In genomic region chr5:17879924-17880323, GRCm38 (mm10) we compare ENCODE assay signal across 27 mouse cellular contexts. TPM values are rescaled to one million over a fixed set of nuclear protein-coding genes. Genes with fewer than 3 reads are reported as not detected.
DNase-seq lines count a peak whose midpoint lies in the region; ATAC-seq lines count a peak whose summit lies in the region.
"Had no signal": no experiment of that assay in that cellular context is flagged by ENCODE, and none has a peak within 500 bp of the region (broad histone marks: within the 10 kb centered on the region; RNA-seq: fewer than 3 reads in every experiment).

No protein-coding gene starts in this region.

- no peak overlapping the region for H3K4me3 ChIP-seq in heart, embryonic 16.5 days (ENCODE audit: low read length)
- no peak overlapping the region for H3K4me3 ChIP-seq in macrophage (ENCODE audit: inconsistent target)
- H3K4me3 ChIP-seq in hindbrain, embryonic 13.5 days = no peak overlapping the region
- H3K4me3 ChIP-seq: embryonic facial prominence, embryonic 12.5 days; erythroblast, embryonic 14.5 days; forebrain, embryonic 12.5 days; layer of hippocampus, adult 2 months; limb, embryonic 13.5 days; liver, embryonic 13.5 days; neural tube, embryonic 15.5 days had no signal

- 81% methylated on average over 1 of the region's 1 CpGs for WGBS in heart, embryonic 16.5 days
- WGBS in macrophage (ENCODE audit: missing documents) = no CpG with 5 or more reads among the region's 1 CpGs
- 82% methylated on average over 1 of the region's 1 CpGs for WGBS in hindbrain, embryonic 13.5 days

- intact Hi-C loops in heart, postnatal 25 days (cut with DNase I) = loop anchor here (5.0 kb wide), 2 partner anchors 43 to 102 kb away; no protein-coding TSS in a partner anchor

- H3K27me3 ChIP-seq in heart, embryonic 16.5 days (ENCODE audit: control insufficient read depth, insufficient read depth, low read length) = no peaks in the 10 kb centered on the region
- no peaks in the 10 kb centered on the region for H3K27me3 ChIP-seq in hindbrain, embryonic 13.5 days
- H3K27me3 ChIP-seq: embryonic facial prominence, embryonic 12.5 days; forebrain, embryonic 12.5 days; limb, embryonic 13.5 days; liver, embryonic 13.5 days; neural tube, embryonic 15.5 days had no signal

- peaks cover 14% of the 10 kb centered on the region for H3K4me1 ChIP-seq in heart, embryonic 16.5 days (ENCODE audit: control insufficient read depth, insufficient read depth, low read length)
- no peaks in the 10 kb centered on the region for H3K4me1 ChIP-seq in hindbrain, embryonic 13.5 days (replicated peaks)
- H3K4me1 ChIP-seq: embryonic facial prominence, embryonic 12.5 days; forebrain, embryonic 12.5 days; limb, embryonic 13.5 days; neural tube, embryonic 15.5 days had no signal

- H3K9ac ChIP-seq in heart, embryonic 16.5 days (ENCODE audit: low read length) = no peak overlapping the region
- no peak overlapping the region for H3K9ac ChIP-seq in hindbrain, embryonic 13.5 days
- H3K9ac ChIP-seq: embryonic facial prominence, embryonic 12.5 days; forebrain, embryonic 12.5 days; limb, embryonic 13.5 days; liver, embryonic 13.5 days; lung, embryonic 14.5 days; neural tube, embryonic 15.5 days had no signal

- H3K27ac ChIP-seq in heart, embryonic 16.5 days (ENCODE audit: low read length) = peak overlapping the region; percentile 77
- H3K27ac ChIP-seq in macrophage = peak overlapping the region; percentile 79
- H3K27ac ChIP-seq in hindbrain, embryonic 13.5 days = no peak overlapping the region
- H3K27ac ChIP-seq: embryonic facial prominence, embryonic 12.5 days; forebrain, embryonic 12.5 days; layer of hippocampus, adult 2 months; limb, embryonic 13.5 days; liver, embryonic 13.5 days; neural tube, embryonic 15.5 days had no signal

- H3K36me3 ChIP-seq in heart, embryonic 16.5 days (ENCODE audit: control insufficient read depth, insufficient read depth) = no peaks in the 10 kb centered on the region
- H3K36me3 ChIP-seq in macrophage (ENCODE audit: inconsistent target) = no peaks in the 10 kb centered on the region
- H3K36me3 ChIP-seq in hindbrain, embryonic 13.5 days = no peaks in the 10 kb centered on the region
- H3K36me3 ChIP-seq: embryonic facial prominence, embryonic 12.5 days; forebrain, embryonic 12.5 days; limb, embryonic 13.5 days; liver, embryonic 13.5 days; neural tube, embryonic 15.5 days had no signal

- no peak for ATAC-seq in heart, embryonic 16.5 days (replicated peaks; ENCODE audit: extremely low read depth, insufficient read depth, low FRiP score)
- no peak for ATAC-seq in hindbrain, embryonic 13.5 days (ENCODE audit: low FRiP score)

- H3K9me3 ChIP-seq in heart, embryonic 16.5 days (replicated peaks; ENCODE audit: control insufficient read depth, low read length) = no peaks in the 10 kb centered on the region
- H3K9me3 ChIP-seq in hindbrain, embryonic 13.5 days = no peaks in the 10 kb centered on the region
- H3K9me3 ChIP-seq: embryonic facial prominence, embryonic 12.5 days; forebrain, embryonic 12.5 days; limb, embryonic 13.5 days; liver, embryonic 13.5 days; neural tube, embryonic 15.5 days had no signal

- no peak overlapping the region for H3K4me2 ChIP-seq in heart, embryonic 16.5 days (ENCODE audit: low read depth, low read length)
- no peak overlapping the region for H3K4me2 ChIP-seq in hindbrain, embryonic 13.5 days
- H3K4me2 ChIP-seq: embryonic facial prominence, embryonic 12.5 days; forebrain, embryonic 12.5 days; heart, embryonic 11.5 days; limb, embryonic 13.5 days; liver, embryonic 13.5 days; lung, embryonic 14.5 days; midbrain, embryonic 11.5 days; neural tube, embryonic 15.5 days had no signal

- H3K79me2 ChIP-seq in macrophage (ENCODE audit: inconsistent target) = no peaks in the 10 kb centered on the region

- DNase-seq in heart, postnatal 25 days (ENCODE audit: low spot score) = no peak
- DNase-seq in 416B (ENCODE audit: low read depth) = peak; percentile 30
- peak; percentile 7 for DNase-seq in Muller cell, postnatal 12 days (ENCODE audit: inconsistent ontology term)
- no peak for DNase-seq in thymus, postnatal 10 days (ENCODE audit: low spot score in 2 of 2)
- no peak for DNase-seq in spleen, postnatal 10 days (ENCODE audit: low spot score in 2 of 2)
- DNase-seq: adrenal gland, postnatal 36 days; cerebellum, adult 11-12 months; cerebellum, postnatal 10 days; kidney, adult 8-10 months; kidney, postnatal 10 days; layer of hippocampus, postnatal 36 days; liver, embryonic 13.5 days; lung, embryonic 14.5 days; lung, postnatal 4 days; right cerebral cortex, adult 18-20 months; thymus, postnatal 14 days had no signal

RNA-seq across cellular contexts. Expression of gene Cd36, which starts 8.7 kb away (rescaled TPM):
- polyA plus RNA-seq in heart, embryonic 16.5 days (2015; fragmentation: Nextera tagmentation; extraction: Ambion mirVana) = 202 and 223 TPM in 2 replicates
- total RNA-seq in heart, postnatal 25 days (2021) = 1,000 to 10,000 TPM; 1,501 to 1,670 TPM
- total RNA-seq in macrophage (2018; cell fraction: chromatin; rRNA removed) = 100 to 1,000 TPM in 8 of 26 experiments, 10 to 100 TPM in 17, 1 to 10 TPM in 1; 9.6 to 358 (median 52.5) TPM
- 100 to 1,000 TPM in 25 of 26 experiments, 10 to 100 TPM in 1; 65.8 to 754 (median 283) TPM for total RNA-seq in macrophage (2018; cell fraction: cytosol; rRNA removed)
- total RNA-seq in macrophage (2018; cell fraction: nucleus; rRNA removed) = 1,000 to 10,000 TPM in 1 of 26 experiments, 100 to 1,000 TPM in 15, 10 to 100 TPM in 10; 47.4 to 1,012 (median 148) TPM
- 128 to 1,439 TPM (median 932 TPM) in 3 replicates for polyA plus RNA-seq in macrophage (2018)
- 5.2 and 5.3 TPM in 2 replicates for polyA plus RNA-seq in hindbrain, embryonic 13.5 days (2015; fragmentation: Nextera tagmentation; extraction: Ambion mirVana)

Comparison
In these comparisons a context has a peak if more than half of its experiments do, and no peak if none do; other contexts are left out.
1. DNase-seq: peak in 416B (single experiment) and Muller cell, postnatal 12 days (single experiment); none in heart, postnatal 25 days (single experiment), thymus, postnatal 10 days (0 of 2) and spleen, postnatal 10 days (0 of 2).
2. RNA of gene Cd36, which starts 8.7 kb away (polyA plus RNA-seq): 128 to 1,439 TPM in macrophage and 202 to 223 TPM in heart, embryonic 16.5 days; 5.2 to 5.3 TPM in hindbrain, embryonic 13.5 days; every median in the first group is over 10 times any median in the second.